In the genomic region with DNA sequence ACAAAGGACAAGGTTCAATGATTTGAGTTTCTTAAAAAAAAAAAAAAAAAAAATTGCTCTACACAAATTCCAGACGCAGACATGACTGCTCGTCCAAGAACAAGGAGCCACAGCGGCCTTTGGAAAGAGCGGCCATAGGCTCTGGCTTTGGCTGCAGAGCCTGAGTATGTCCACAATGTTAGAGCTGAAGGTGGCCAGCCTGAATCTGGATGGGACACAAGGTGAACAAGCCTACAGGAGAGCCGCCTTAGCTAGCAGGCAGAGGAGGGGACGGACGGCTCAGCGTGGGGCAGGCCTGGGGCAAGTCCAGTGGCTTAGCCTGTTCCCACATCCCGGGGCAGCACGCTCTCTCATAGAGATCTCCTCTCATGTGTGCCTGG, we compare ENCODE assay signal across 10 mouse cellular contexts. TPM values are rescaled to one million over a fixed set of nuclear protein-coding genes. Genes with fewer than 3 reads are reported as not detected.
DNase-seq lines count a peak whose midpoint lies in the region; ATAC-seq lines count a peak whose summit lies in the region.
"Had no signal": no experiment of that assay in that cellular context is flagged by ENCODE, and none has a peak within 500 bp of the region (broad histone marks: within the 10 kb centered on the region; RNA-seq: fewer than 3 reads in every experiment).

No protein-coding gene starts in this region.

- H3K4me2 ChIP-seq in midbrain, embryonic 12.5 days (replicated peaks), result no peak overlapping the region
- H3K4me2 ChIP-seq in midbrain, embryonic 15.5 days, result no peak overlapping the region
- H3K4me2 ChIP-seq in neural tube, embryonic 15.5 days, result no peak overlapping the region

- H3K4me1 ChIP-seq in heart, embryonic 10.5 days, result peaks cover 95% of the 10 kb centered on the region
- peaks cover 12% of the 10 kb centered on the region for H3K4me1 ChIP-seq in midbrain, embryonic 12.5 days
- peaks cover 27% of the 10 kb centered on the region for H3K4me1 ChIP-seq in midbrain, embryonic 15.5 days
- peaks cover 20% of the 10 kb centered on the region for H3K4me1 ChIP-seq in neural tube, embryonic 15.5 days

- ATAC-seq in midbrain, embryonic 12.5 days (ENCODE audit: low FRiP score, low read depth), result peak; percentile 42; the same call in 1 of the 2 replicates
- ATAC-seq in midbrain, embryonic 15.5 days (replicated peaks), result no peak
- ATAC-seq in neural tube, embryonic 15.5 days (ENCODE audit: low FRiP score), result no peak

- no peak overlapping the region for H3K9ac ChIP-seq in midbrain, embryonic 12.5 days (replicated peaks)
- no peak overlapping the region for H3K9ac ChIP-seq in midbrain, embryonic 15.5 days
- no peak overlapping the region for H3K9ac ChIP-seq in neural tube, embryonic 15.5 days (replicated peaks)

- H3K36me3 ChIP-seq in heart, embryonic 10.5 days, result peaks cover 5% of the 10 kb centered on the region; the same call in 1 of the 2 replicates
- no peaks in the 10 kb centered on the region for H3K36me3 ChIP-seq in midbrain, embryonic 12.5 days
- H3K36me3 ChIP-seq in midbrain, embryonic 15.5 days (replicated peaks), result no peaks in the 10 kb centered on the region
- no peaks in the 10 kb centered on the region for H3K36me3 ChIP-seq in neural tube, embryonic 15.5 days

- no peaks in the 10 kb centered on the region for H3K27me3 ChIP-seq in heart, embryonic 10.5 days (ENCODE audit: insufficient read depth, poor library complexity, severe bottlenecking)
- no peaks in the 10 kb centered on the region for H3K27me3 ChIP-seq in midbrain, embryonic 12.5 days
- no peaks in the 10 kb centered on the region for H3K27me3 ChIP-seq in midbrain, embryonic 15.5 days (replicated peaks)
- no peaks in the 10 kb centered on the region for H3K27me3 ChIP-seq in neural tube, embryonic 15.5 days (replicated peaks)

- DNase-seq in heart, embryonic 10.5 days (ENCODE audit: low spot score), result no peak
- no peak for DNase-seq in heart, postnatal 36 days
- peak; percentile 41 for DNase-seq in kidney, adult 9 months
- no peak for DNase-seq in kidney, adult 11 months
- no peak for DNase-seq in urinary bladder, postnatal 36 days (ENCODE audit: low spot score in 2 of 2)
- DNase-seq: cerebellum, adult 11-12 months; thymus, postnatal 14 days had no signal

- intact Hi-C loops in heart, postnatal 36 days (cut with DNase I), result no loop called here

- WGBS in heart, embryonic 10.5 days, result 84% methylated on average over 10 of the region's 10 CpGs
- WGBS in midbrain, embryonic 12.5 days, result 89% methylated on average over 10 of the region's 10 CpGs
- WGBS in midbrain, embryonic 15.5 days, result 84% methylated on average over 10 of the region's 10 CpGs
- WGBS in neural tube, embryonic 15.5 days, result 83% methylated on average over 10 of the region's 10 CpGs

- H3K9me3 ChIP-seq in heart, embryonic 10.5 days, result no peaks in the 10 kb centered on the region
- no peaks in the 10 kb centered on the region for H3K9me3 ChIP-seq in midbrain, embryonic 12.5 days
- no peaks in the 10 kb centered on the region for H3K9me3 ChIP-seq in midbrain, embryonic 15.5 days
- no peaks in the 10 kb centered on the region for H3K9me3 ChIP-seq in neural tube, embryonic 15.5 days (replicated peaks)

- no peak overlapping the region for H3K4me3 ChIP-seq in heart, embryonic 10.5 days
- no peak overlapping the region for H3K4me3 ChIP-seq in midbrain, embryonic 12.5 days
- no peak overlapping the region for H3K4me3 ChIP-seq in midbrain, embryonic 15.5 days
- H3K4me3 ChIP-seq in neural tube, embryonic 15.5 days (replicated peaks), result no peak overlapping the region

- peak overlapping the region; percentile 73 for H3K27ac ChIP-seq in heart, embryonic 10.5 days
- no peak overlapping the region for H3K27ac ChIP-seq in midbrain, embryonic 12.5 days (replicated peaks)
- no peak overlapping the region for H3K27ac ChIP-seq in midbrain, embryonic 15.5 days
- H3K27ac ChIP-seq in neural tube, embryonic 15.5 days (replicated peaks), result peak overlapping the region; percentile 28; the same call in 1 of the 2 replicates

RNA-seq across cellular contexts. Expression of a gene that starts 48.7 kb away (rescaled TPM):
- polyA plus RNA-seq in heart, embryonic 10.5 days (2016; fragmentation: Nextera tagmentation; extraction: Ambion mirVana), result 25.8 and 37.3 TPM in 2 replicates
- total RNA-seq in heart, postnatal 36 days (2021), result 100 to 1,000 TPM; 119 to 136 TPM
- 18.7 and 19.4 TPM in 2 replicates for polyA plus RNA-seq in midbrain, embryonic 12.5 days (2016; fragmentation: Nextera tagmentation; extraction: Ambion mirVana)
- polyA plus RNA-seq in midbrain, embryonic 15.5 days (2015; fragmentation: Nextera tagmentation; extraction: Ambion mirVana), result 43.1 and 50.0 TPM in 2 replicates
- polyA plus RNA-seq in neural tube, embryonic 15.5 days (2015; fragmentation: Nextera tagmentation; extraction: Ambion mirVana), result 30.3 and 35.2 TPM in 2 replicates

Comparison
In these comparisons a context has a peak if more than half of its experiments do, and no peak if none do; other contexts are left out.
1. H3K27ac ChIP-seq: peak in heart, embryonic 10.5 days (single experiment) and neural tube, embryonic 15.5 days (single experiment); none in midbrain, embryonic 12.5 days (single experiment) and midbrain, embryonic 15.5 days (single experiment).